Mouse (Mus musculus): Measurements from ENCODE around the gene Fbxo46.
"Not testable (repeated sequence)": the region's sequence is repeated elsewhere in the genome, so short reads cannot be mapped to it uniquely, and the experiment has no call there.

Gene Fbxo46

GRCm38 (mm10) chr7:19119631-19120429, at the start of gene Fbxo46:
Gene Fbxo46 (plus strand): TSS chr7:19119859.
- DNase-seq (ENCODE audit: low spot score), result peak; percentile 99

DNA sequence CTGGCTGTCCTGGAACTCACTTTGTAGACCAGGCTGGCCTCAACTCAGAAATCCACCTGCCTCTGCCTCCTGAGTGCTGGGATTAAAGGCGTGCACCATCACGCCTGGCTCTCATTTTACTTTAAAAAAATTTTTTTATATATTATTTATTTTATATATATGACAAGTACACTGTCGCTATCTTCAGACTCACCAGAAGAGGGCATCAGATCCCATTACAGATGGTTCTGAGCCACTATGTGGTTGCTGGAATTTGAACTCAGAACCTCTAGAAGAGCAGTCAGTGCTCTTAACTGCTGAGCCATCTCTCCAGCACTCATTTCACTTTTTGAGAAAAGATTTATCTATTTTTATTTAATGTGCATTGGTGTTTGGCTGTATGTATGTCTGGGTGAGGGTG, 48.6 kb upstream of the Fbxo46 start:
- DNase-seq (ENCODE audit: low spot score), result not testable (repeated sequence)

- no peak for DNase-seq (ENCODE audit: low spot score)
These were observed 46.2 kb upstream of the Fbxo46 start for GRCm38 (mm10) chr7:19073504-19073903.

- DNase-seq (ENCODE audit: low spot score), result no peak
These were observed 45.2 kb upstream of the Fbxo46 start for GRCm38 (mm10) chr7:19074494-19074893.

DNA sequence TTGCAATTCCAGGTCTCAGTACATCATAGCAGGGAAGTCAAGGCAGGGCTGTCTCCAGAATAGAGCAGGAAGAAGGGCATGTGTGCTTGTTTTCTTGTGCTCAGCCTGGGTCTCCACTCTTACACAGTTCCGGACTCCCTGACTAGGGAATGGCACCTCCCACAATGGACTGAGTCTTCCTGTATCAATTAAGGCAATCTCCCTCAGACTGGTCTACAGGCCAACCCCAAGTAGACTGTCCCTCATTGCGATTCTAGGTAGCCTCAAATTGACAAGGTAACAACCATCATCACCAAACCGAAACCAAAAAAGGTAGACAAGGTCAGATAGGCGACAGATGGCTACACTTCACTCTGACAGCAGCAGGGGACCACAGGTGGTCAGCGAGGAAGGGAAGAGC, 44.4 kb upstream of the Fbxo46 start:
- DNase-seq (ENCODE audit: low spot score), result no peak

GRCm38 (mm10) chr7:19075723-19076585, 43.7 kb upstream of the Fbxo46 start, which contains the start of gene Dmwd:
Gene Dmwd (plus strand): TSS chr7:19076227.
- peak; percentile 100 for DNase-seq (ENCODE audit: low spot score)

DNA sequence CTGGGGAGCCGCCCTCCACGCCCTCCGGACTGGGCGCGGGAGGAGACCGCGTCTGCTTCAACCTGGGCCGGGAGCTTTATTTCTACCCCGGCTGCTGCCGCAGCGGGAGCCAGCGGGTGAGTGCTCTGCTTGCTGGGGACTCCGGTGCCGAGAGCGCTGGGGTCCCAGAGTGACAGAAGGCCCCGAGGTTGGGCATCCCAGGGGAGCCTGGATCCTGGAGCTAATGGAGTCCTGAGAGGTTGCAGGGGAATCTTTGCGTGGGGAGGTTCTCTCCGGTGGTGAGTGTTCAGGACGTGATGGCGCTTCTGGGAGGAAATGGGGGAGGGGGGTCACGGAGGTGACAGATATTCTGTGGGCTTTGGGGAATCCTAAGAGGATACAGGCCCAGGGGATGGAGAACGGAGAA, 43.1 kb upstream of the Fbxo46 start:
- no peak for DNase-seq (ENCODE audit: low spot score)

DNA sequence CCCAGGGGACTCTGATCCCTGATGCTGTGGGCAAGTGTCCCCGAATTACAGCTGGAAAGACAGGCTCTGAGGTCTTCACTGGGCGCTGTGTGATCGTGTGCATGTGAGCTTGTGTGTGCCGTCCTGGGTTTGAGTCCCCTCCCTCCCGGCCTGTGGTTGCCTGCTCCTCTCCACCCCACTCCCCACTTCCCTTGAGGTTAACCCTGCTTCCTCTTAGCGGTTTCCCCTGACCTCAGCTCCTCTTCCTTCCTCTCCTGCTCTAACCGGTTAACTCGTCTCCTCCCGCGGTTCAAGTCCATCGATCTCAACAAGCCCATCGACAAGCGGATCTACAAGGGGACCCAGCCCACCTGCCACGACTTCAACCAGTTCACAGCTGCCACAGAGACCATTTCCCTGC, 41.9 kb upstream of the Fbxo46 start:
- DNase-seq (ENCODE audit: low spot score), result no peak

DNA sequence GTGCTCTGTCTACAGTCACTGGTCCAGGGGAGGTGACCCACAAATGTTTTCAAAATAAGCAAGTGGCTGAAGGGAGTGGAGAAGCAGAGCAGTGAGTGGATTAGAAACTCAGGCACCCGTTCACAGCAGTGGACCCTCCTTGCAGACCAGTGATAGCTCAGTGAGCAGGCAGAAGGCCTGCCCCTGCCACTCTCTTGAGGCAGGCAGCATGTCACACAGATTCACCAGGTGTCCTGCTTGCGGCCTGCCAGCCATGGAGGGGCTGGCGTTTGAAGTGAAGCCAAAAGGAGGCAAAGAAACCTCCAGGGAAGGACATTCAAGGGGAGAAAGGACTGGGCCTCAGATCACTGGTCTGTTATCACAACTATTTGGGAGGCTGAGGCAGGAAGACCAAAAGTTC, 40.9 kb upstream of the Fbxo46 start:
- DNase-seq (ENCODE audit: low spot score), result no peak

- DNase-seq (ENCODE audit: low spot score), result no peak
These were observed 39.2 kb upstream of the Fbxo46 start for GRCm38 (mm10) chr7:19080451-19080950.

DNA sequence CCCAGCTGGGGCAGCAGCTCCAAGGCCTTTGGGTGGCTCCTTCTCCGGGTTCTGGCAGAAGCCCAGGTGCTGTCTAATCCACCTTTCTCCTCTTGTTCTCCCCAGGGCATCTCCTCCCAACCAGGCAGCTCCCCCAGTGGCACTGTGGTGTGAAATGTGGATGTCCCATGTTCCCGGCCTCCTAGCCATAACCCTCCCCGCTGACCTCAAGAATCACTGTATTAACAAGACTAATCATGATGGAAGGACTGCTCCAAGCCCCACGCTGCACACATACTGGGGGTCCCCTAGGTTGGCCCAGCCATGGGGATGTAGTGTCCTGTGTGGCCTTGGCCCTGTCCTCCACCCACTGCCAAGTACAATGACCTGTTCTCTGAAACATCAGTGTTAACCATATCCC, 37.5 kb upstream of the Fbxo46 start:
- no peak for DNase-seq (ENCODE audit: low spot score)

DNA sequence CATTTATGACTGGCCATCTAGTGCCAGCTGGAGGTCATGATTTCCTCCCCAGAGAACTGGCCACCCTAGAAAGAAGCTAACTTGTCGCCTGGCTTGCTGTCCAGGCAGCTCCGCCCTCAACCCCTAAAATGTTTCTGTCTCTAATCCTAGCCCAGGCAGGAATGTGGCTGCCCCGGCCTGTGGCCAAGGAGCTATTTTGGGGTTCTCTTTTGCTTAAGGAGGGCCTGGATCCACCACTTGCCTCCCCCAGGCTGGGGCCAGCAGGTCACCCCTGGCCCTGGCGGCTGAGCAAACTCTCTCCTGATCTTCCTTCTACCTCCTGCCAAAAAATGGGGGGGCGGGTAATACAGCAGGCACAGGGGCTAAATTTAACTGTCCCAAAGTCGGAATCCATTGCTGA, 36.6 kb upstream of the Fbxo46 start:
- DNase-seq (ENCODE audit: low spot score), result no peak

DNA sequence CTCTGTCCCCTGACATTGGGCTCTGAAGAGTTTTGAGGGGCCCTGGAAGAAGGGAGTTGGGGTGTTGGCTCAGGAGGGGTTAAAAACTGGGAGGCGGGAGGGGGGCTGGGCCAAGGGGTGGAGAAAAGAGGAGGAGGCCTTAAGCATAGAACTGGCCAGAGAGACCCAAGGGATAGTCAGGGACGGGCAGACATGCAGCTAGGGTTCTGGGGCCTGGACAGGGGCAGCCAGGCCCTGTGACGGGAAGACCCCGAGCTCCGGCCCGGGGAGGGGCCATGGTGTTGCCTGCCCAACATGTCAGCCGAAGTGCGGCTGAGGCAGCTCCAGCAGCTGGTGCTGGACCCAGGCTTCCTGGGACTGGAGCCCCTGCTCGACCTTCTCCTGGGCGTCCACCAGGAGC, 36.0 kb upstream of the Fbxo46 start, which contains the start of gene Dmpk:
Gene Dmpk, plus strand, starts transcription at position 149 of the 400 bp plus-strand sequence.
- no peak for DNase-seq (ENCODE audit: low spot score)

DNA sequence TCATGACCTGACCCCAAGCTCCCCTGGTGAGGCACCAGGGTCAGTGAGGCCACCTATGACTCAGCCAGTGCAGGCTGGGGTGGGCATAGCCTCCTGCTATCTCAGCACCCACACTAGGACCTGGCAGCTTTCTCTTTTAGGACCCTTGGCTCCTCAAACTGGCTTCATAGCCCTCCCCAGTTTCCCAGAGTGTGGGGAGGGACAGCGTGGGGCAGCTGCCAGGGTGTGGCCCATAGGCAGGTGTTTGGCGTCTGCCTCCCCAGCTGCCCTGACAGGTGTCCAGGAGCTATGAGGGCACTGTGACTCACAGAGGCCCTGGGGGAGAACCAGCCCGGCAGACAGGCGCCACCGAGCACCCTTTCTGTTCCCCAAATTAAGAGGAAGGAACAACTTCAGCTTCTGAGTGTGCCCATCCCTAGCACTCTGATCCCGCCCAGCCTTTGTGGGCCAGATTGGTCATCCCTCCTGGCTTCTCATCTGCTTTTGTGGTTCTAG, 35.3 kb upstream of the Fbxo46 start:
- DNase-seq (ENCODE audit: low spot score), result no peak

- DNase-seq (ENCODE audit: low spot score), result no peak
These were observed 34.7 kb upstream of the Fbxo46 start for GRCm38 (mm10) chr7:19084921-19085473.

DNA sequence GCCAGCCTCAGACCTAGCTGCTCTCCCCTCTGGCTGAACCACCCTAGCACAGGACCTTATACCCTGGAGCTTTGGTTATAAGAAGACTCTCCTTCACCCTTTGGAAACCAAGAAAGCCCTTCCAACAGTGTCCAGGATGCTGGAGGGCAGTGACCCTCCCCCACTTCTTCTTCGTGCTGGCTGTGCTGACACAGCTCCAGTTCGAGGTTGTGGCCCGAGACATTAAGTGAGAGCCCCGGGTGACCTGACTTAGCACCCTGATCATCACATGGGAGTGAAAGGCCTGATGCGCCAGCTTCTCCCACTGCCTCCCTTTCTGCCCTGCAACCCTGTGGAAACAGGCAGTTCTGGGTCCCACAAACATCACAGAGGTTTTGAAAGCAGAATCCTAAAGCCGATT, 34.2 kb upstream of the Fbxo46 start:
- DNase-seq (ENCODE audit: low spot score), result no peak

DNA sequence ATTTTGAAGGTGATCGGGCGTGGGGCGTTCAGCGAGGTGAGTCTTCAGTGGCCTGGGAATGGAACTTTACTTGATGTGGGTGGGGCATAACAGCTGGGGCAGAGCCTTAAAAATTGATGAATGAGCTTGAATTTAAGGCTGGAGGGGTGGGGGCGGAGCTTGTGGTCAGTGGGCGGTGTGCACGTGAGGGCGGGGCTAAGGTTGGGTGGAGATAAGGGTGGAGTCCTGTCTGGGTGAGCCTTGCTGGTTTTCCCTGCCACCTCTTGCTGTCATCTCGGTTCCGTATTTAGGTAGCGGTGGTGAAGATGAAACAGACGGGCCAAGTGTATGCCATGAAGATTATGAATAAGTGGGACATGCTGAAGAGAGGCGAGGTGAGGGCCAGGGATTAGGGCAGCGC, 33.6 kb upstream of the Fbxo46 start:
- DNase-seq (ENCODE audit: low spot score), result peak; percentile 76

DNA sequence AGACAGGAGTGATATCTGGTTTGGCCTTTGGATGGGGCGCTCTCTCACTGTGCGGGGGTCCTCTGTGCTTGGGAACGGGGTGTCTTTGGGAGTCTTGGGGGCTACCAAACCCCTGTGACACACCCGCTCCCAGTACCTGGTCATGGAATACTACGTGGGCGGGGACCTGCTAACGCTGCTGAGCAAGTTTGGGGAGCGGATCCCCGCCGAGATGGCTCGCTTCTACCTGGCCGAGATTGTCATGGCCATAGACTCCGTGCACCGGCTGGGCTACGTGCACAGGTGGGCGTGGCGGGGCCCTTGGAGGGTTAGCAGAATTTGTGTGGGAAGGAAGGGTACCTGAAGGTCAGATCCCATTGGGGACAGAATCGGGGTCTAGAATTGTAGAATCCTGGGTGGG, 32.9 kb upstream of the Fbxo46 start:
- DNase-seq (ENCODE audit: low spot score), result no peak

- DNase-seq (ENCODE audit: low spot score), result peak; percentile 75
These were observed 30.8 kb upstream of the Fbxo46 start for GRCm38 (mm10) chr7:19088813-19089212.

DNA sequence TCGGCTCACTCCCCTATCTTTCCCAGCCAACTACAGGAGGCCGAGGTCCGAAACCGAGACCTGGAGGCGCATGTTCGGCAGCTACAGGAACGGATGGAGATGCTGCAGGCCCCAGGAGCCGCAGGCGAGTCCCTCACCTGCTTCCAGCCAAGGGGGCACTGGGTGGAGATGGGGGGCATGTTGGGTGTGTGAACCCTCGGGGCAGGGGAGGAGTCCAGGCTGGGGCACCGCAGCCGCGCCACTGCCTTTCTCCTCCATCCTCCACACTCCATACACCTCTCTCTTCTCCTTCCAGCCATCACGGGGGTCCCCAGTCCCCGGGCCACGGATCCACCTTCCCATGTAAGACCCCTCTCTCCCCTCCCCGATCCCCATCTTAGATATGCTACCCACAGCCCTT, 27.7 kb upstream of the Fbxo46 start:
- DNase-seq (ENCODE audit: low spot score), result no peak

DNA sequence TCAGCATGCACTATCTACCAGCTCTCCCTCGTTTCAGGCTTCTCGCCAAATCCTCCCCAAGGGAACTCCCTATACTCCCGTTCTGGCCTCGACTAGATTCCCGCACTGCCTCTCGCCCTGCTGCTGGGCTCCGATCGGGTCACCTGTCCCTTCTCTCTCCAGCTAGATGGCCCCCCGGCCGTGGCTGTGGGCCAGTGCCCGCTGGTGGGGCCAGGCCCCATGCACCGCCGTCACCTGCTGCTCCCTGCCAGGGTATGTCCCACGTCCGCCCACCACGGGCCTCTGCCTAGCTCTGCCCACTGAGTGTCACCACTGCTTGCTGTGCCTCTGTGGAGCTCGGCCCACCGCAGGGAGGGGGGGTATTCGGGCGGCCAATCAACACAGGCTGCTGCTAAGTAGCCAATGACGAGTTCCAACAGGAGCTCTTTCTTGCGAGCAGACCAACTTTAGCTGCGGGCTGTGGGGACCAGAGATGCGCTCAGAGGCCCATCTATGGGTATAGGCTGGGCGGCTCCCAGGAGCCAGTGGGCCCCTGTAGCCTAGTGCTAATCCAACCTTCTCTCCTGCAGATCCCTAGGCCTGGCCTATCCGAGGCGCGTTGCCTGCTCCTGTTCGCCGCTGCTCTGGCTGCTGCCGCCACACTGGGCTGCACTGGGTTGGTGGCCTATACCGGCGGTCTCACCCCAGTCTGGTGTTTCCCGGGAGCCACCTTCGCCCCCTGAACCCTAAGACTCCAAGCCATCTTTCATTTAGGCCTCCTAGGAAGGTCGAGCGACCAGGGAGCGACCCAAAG, 27.1 kb upstream of the Fbxo46 start:
- DNase-seq (ENCODE audit: low spot score), result peak; percentile 85

DNA sequence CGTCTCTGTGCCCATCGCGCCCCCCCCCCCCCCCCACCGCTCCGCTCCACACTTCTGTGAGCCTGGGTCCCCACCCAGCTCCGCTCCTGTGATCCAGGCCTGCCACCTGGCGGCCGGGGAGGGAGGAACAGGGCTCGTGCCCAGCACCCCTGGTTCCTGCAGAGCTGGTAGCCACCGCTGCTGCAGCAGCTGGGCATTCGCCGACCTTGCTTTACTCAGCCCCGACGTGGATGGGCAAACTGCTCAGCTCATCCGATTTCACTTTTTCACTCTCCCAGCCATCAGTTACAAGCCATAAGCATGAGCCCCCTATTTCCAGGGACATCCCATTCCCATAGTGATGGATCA, 26.5 kb upstream of the Fbxo46 start:
- DNase-seq (ENCODE audit: low spot score), result peak; percentile 85
